Mouse (Mus musculus): ENCODE data around the gene Spag9. TPM values are rescaled to one million over a fixed set of nuclear protein-coding genes. Genes with fewer than 3 reads are reported as not detected.

Gene Spag9
- polyA plus RNA-seq, 1 experiment from 2014 or later: 61.9 TPM

- 66% methylated on average over 3 of the region's 3 CpGs for WGBS
- Histone ChIP-seq H3K4me3 (no peak overlapping the region), H3K4me1 (peaks cover 30% of the 10 kb centered on the region), H3K9me3 (replicated peaks) (no peaks in the 10 kb centered on the region), H3K27ac (replicated peaks) (no peak overlapping the region), H3K36me3 (no peaks in the 10 kb centered on the region), H3K27me3 (ENCODE audit: low read depth, poor library complexity, severe bottlenecking) (peaks cover under 1% of the 10 kb centered on the region; the same call in 1 of the 2 replicates)
- no peak for DNase-seq (ENCODE audit: low spot score)
Measured at GRCm38 (mm10) chr11:94141564-94141963, 145.7 kb downstream of the Spag9 start.

GRCm38 (mm10) chr11:94143336-94143735, 147.4 kb downstream of the Spag9 start:
- 89% methylated on average over 2 of the region's 2 CpGs for WGBS
- peaks cover 13% of the 10 kb centered on the region for H3K27me3 ChIP-seq (ENCODE audit: low read depth, poor library complexity, severe bottlenecking)
- H3K36me3 ChIP-seq: no peaks in the 10 kb centered on the region
- H3K27ac ChIP-seq (replicated peaks): no peak overlapping the region
- H3K4me3 ChIP-seq: no peak overlapping the region
- H3K9me3 ChIP-seq (replicated peaks): no peaks in the 10 kb centered on the region
- peaks cover 15% of the 10 kb centered on the region for H3K4me1 ChIP-seq
- DNase-seq (ENCODE audit: low spot score): no peak

GRCm38 (mm10) chr11:94144771-94145539, 149.1 kb downstream of the Spag9 start:
- no peaks in the 10 kb centered on the region for H3K36me3 ChIP-seq
- peak overlapping the region; percentile 28; the same call in 1 of the 2 replicates for H3K27ac ChIP-seq (replicated peaks)
- WGBS: 80% methylated on average over 11 of the region's 11 CpGs
- peaks cover 23% of the 10 kb centered on the region for H3K4me1 ChIP-seq
- no peak for DNase-seq (ENCODE audit: low spot score)
- H3K9me3 ChIP-seq (replicated peaks): no peaks in the 10 kb centered on the region
- peaks cover 27% of the 10 kb centered on the region for H3K27me3 ChIP-seq (ENCODE audit: low read depth, poor library complexity, severe bottlenecking)
- no peak overlapping the region for H3K4me3 ChIP-seq

- Histone ChIP-seq H3K9me3 (replicated peaks) (no peaks in the 10 kb centered on the region), H3K36me3 (no peaks in the 10 kb centered on the region), H3K4me3 (no peak overlapping the region), H3K27ac (replicated peaks) (no peak overlapping the region), H3K4me1 (peaks cover 35% of the 10 kb centered on the region), H3K27me3 (ENCODE audit: low read depth, poor library complexity, severe bottlenecking) (peaks cover 38% of the 10 kb centered on the region)
- no peak for DNase-seq (ENCODE audit: low spot score)
- WGBS: 93% methylated on average over 14 of the region's 14 CpGs
Measured at GRCm38 (mm10) chr11:94146049-94146605, 150.2 kb downstream of the Spag9 start.

GRCm38 (mm10) chr11:94146733-94147485, 151.0 kb downstream of the Spag9 start:
- peaks cover 46% of the 10 kb centered on the region for H3K27me3 ChIP-seq (ENCODE audit: low read depth, poor library complexity, severe bottlenecking)
- H3K4me3 ChIP-seq: no peak overlapping the region
- peaks cover 37% of the 10 kb centered on the region for H3K4me1 ChIP-seq
- WGBS: 70% methylated on average over 11 of the region's 11 CpGs
- DNase-seq (ENCODE audit: low spot score): no peak
- H3K9me3 ChIP-seq (replicated peaks): no peaks in the 10 kb centered on the region
- no peak overlapping the region; the same call in 1 of the 2 replicates for H3K27ac ChIP-seq (replicated peaks)
- no peaks in the 10 kb centered on the region for H3K36me3 ChIP-seq

GRCm38 (mm10) chr11:94148105-94148696, 152.3 kb downstream of the Spag9 start:
- H3K4me3 ChIP-seq: no peak overlapping the region
- H3K36me3 ChIP-seq: no peaks in the 10 kb centered on the region
- H3K9me3 ChIP-seq (replicated peaks): no peaks in the 10 kb centered on the region
- H3K4me1 ChIP-seq: peaks cover 37% of the 10 kb centered on the region
- H3K27ac ChIP-seq (replicated peaks): no peak overlapping the region
- DNase-seq (ENCODE audit: low spot score): no peak
- H3K27me3 ChIP-seq (ENCODE audit: low read depth, poor library complexity, severe bottlenecking): peaks cover 50% of the 10 kb centered on the region
- 54% methylated on average over 12 of the region's 12 CpGs for WGBS

- peak overlapping the region; percentile 89 for H3K27ac ChIP-seq (replicated peaks)
- H3K4me1 ChIP-seq: peaks cover 37% of the 10 kb centered on the region
- no peaks in the 10 kb centered on the region for H3K9me3 ChIP-seq (replicated peaks)
- no peaks in the 10 kb centered on the region for H3K36me3 ChIP-seq
- DNase-seq (ENCODE audit: low spot score): peak; percentile 66
- WGBS: under 1% methylated on average over 46 of the region's 46 CpGs
- H3K27me3 ChIP-seq (ENCODE audit: low read depth, poor library complexity, severe bottlenecking): peaks cover 50% of the 10 kb centered on the region
- H3K4me3 ChIP-seq: peak overlapping the region; percentile 64
Measured at GRCm38 (mm10) chr11:94148931-94149491, 153.1 kb downstream of the Spag9 start.

GRCm38 (mm10) chr11:94149509-94150259, 153.8 kb downstream of the Spag9 start:
- Histone ChIP-seq H3K27ac (replicated peaks) (peak overlapping the region; percentile 89), H3K9me3 (replicated peaks) (no peaks in the 10 kb centered on the region), H3K36me3 (no peaks in the 10 kb centered on the region), H3K27me3 (ENCODE audit: low read depth, poor library complexity, severe bottlenecking) (peaks cover 50% of the 10 kb centered on the region), H3K4me1 (peaks cover 37% of the 10 kb centered on the region), H3K4me3 (peak overlapping the region; percentile 64)
- WGBS: 25% methylated on average over 16 of the region's 16 CpGs
- DNase-seq (ENCODE audit: low spot score): no peak

- Histone ChIP-seq H3K9me3 (replicated peaks) (no peaks in the 10 kb centered on the region), H3K27me3 (ENCODE audit: low read depth, poor library complexity, severe bottlenecking) (peaks cover 50% of the 10 kb centered on the region), H3K4me3 (peak overlapping the region; percentile 3; the same call in 1 of the 2 replicates), H3K36me3 (no peaks in the 10 kb centered on the region), H3K27ac (replicated peaks) (peak overlapping the region; percentile 63), H3K4me1 (peaks cover 31% of the 10 kb centered on the region)
- 29% methylated on average over 24 of the region's 25 CpGs for WGBS
- DNase-seq (ENCODE audit: low spot score): no peak
Measured at GRCm38 (mm10) chr11:94150519-94151470, 154.9 kb downstream of the Spag9 start.

- H3K4me3 ChIP-seq: no peak overlapping the region
- H3K4me1 ChIP-seq: peaks cover 34% of the 10 kb centered on the region
- H3K27ac ChIP-seq (replicated peaks): no peak overlapping the region
- DNase-seq (ENCODE audit: low spot score): no peak
- peaks cover 28% of the 10 kb centered on the region for H3K27me3 ChIP-seq (ENCODE audit: low read depth, poor library complexity, severe bottlenecking)
- 86% methylated on average over 3 of the region's 3 CpGs for WGBS
- no peaks in the 10 kb centered on the region for H3K9me3 ChIP-seq (replicated peaks)
- H3K36me3 ChIP-seq: no peaks in the 10 kb centered on the region
Measured at GRCm38 (mm10) chr11:94154201-94154600, 158.3 kb downstream of the Spag9 start.

- Histone ChIP-seq H3K36me3 (no peaks in the 10 kb centered on the region), H3K4me3 (peak overlapping the region; percentile 4; the same call in 1 of the 2 replicates), H3K27me3 (ENCODE audit: low read depth, poor library complexity, severe bottlenecking) (no peaks in the 10 kb centered on the region), H3K4me1 (peaks cover 52% of the 10 kb centered on the region), H3K9me3 (replicated peaks) (no peaks in the 10 kb centered on the region), H3K27ac (replicated peaks) (peak overlapping the region; percentile 97)
- 51% methylated on average over 14 of the region's 14 CpGs for WGBS
- no peak for DNase-seq (ENCODE audit: low spot score)
Measured at GRCm38 (mm10) chr11:94158521-94158920, 162.6 kb downstream of the Spag9 start.

Measured in midbrain, embryonic 10.5 days (tissue).